Comparison of ENCODE assay signal across 13 mouse cellular contexts in the genomic region with DNA sequence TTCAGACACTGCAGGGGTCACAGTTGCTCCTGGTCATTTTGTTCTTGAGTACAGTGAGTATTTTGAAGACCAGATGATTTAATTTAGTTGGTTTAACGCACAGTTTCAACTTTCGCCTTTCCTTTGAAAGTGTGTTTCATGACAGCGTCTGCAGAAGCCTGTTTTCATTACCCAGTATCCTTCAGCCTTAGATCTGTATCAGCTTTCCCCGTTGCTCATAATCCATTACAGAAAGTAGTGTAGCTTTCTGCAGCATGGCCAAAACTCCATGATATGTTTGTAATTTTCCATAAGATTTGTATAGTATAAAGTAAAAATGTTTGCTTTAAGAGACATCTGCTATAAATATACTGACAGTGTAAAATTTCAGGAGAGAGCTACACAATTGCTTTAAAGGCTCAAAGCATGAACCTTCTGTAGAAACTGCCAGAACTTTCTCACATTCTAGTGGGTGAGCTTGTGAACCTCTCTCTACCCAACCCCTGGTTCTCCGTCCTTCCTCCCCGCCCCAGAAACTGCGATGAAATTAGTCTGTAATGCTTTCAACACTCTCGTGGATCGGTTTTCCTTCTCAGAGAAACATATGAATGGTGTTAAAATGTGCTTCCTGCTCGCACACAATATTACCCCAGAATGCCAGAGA.
DNase-seq lines count a peak whose midpoint lies in the region; ATAC-seq and TF ChIP-seq lines count a peak whose summit lies in the region.
"Had no signal": no experiment of that assay in that cellular context is flagged by ENCODE, and none has a peak within 500 bp of the region (broad histone marks: within the 10 kb centered on the region; RNA-seq: fewer than 3 reads in every experiment).

No protein-coding gene starts in this region.

- H3K9ac ChIP-seq in lung, embryonic 14.5 days: no peak overlapping the region
- no peak overlapping the region for H3K9ac ChIP-seq in embryonic facial prominence, embryonic 15.5 days
- no peak overlapping the region for H3K9ac ChIP-seq in stomach, embryonic 15.5 days
- no peak overlapping the region for H3K9ac ChIP-seq in hindbrain, embryonic 11.5 days (ENCODE audit: low read depth, low read length)
- H3K9ac ChIP-seq: midbrain, embryonic 13.5 days had no signal

- DNase-seq in gastrocnemius, adult 2 months: no peak
- DNase-seq in gastrocnemius, adult 8-10 months (ENCODE audit: low spot score in 2 of 2): no peak
- peak; percentile 61 for DNase-seq in lung, embryonic 14.5 days
- DNase-seq in lung, postnatal 36 days: no peak
- no peak for DNase-seq in hindbrain, embryonic 11.5 days (ENCODE audit: low spot score)
- DNase-seq in kidney, postnatal 4 days: no peak
- DNase-seq: cerebellum, adult 11 months; heart, postnatal 14 days; lung, adult 18-20 months had no signal

- peak; percentile 58; the same call in 1 of the 2 replicates for ATAC-seq in lung, embryonic 14.5 days (ENCODE audit: insufficient read depth)
- ATAC-seq in embryonic facial prominence, embryonic 15.5 days (ENCODE audit: insufficient number of reproducible peaks, low FRiP score, low TSS enrichment, low read depth): no peak
- ATAC-seq in stomach, embryonic 15.5 days (ENCODE audit: insufficient read depth, low FRiP score, low read depth): peak; percentile 66; the same call in 1 of the 2 replicates
- ATAC-seq in hindbrain, embryonic 11.5 days (ENCODE audit: low FRiP score): no peak
- ATAC-seq: inflammation-experienced regulatory T-cells, adult 6 months; midbrain, embryonic 13.5 days had no signal

- H3K27me3 ChIP-seq in lung, embryonic 14.5 days (ENCODE audit: insufficient read depth, low read length): no peaks in the 10 kb centered on the region
- H3K27me3 ChIP-seq in embryonic facial prominence, embryonic 15.5 days: no peaks in the 10 kb centered on the region
- H3K27me3 ChIP-seq in stomach, embryonic 15.5 days (replicated peaks): no peaks in the 10 kb centered on the region
- no peaks in the 10 kb centered on the region for H3K27me3 ChIP-seq in hindbrain, embryonic 11.5 days (ENCODE audit: control insufficient read depth, insufficient read depth, low read length)
- H3K27me3 ChIP-seq: midbrain, embryonic 13.5 days had no signal

- 43% methylated on average over 10 of the region's 10 CpGs for WGBS in lung, embryonic 14.5 days
- 28% methylated on average over 10 of the region's 10 CpGs for WGBS in embryonic facial prominence, embryonic 15.5 days
- WGBS in stomach, embryonic 15.5 days: 39% methylated on average over 10 of the region's 10 CpGs
- WGBS in hindbrain, embryonic 11.5 days: 71% methylated on average over 10 of the region's 10 CpGs

- no peak for TF ChIP-seq CTCF in gastrocnemius, adult 2 months (IDR thresholded peaks at IDR 0.05)
- no peak for TF ChIP-seq CTCF in lung, embryonic 14.5 days (IDR thresholded peaks at IDR 0.05; ENCODE audit: low read depth)

- peak overlapping the region; percentile 60 for H3K4me3 ChIP-seq in gastrocnemius, adult 2 months
- H3K4me3 ChIP-seq in lung, embryonic 14.5 days (ENCODE audit: low read depth, low read length): no peak overlapping the region
- H3K4me3 ChIP-seq in embryonic facial prominence, embryonic 15.5 days (replicated peaks): peak overlapping the region; percentile 16; the same call in 1 of the 2 replicates
- H3K4me3 ChIP-seq in stomach, embryonic 15.5 days (replicated peaks): no peak overlapping the region
- H3K4me3 ChIP-seq in hindbrain, embryonic 11.5 days (ENCODE audit: low read depth, low read length): no peak overlapping the region
- H3K4me3 ChIP-seq: midbrain, embryonic 13.5 days had no signal

- 0 out of 2 replicates have a peak overlapping the region, but pooled peaks have one; percentile 25 for H3K4me2 ChIP-seq in lung, embryonic 14.5 days
- peak overlapping the region; percentile 41 for H3K4me2 ChIP-seq in embryonic facial prominence, embryonic 15.5 days (replicated peaks)
- H3K4me2 ChIP-seq in stomach, embryonic 15.5 days: no peak overlapping the region
- H3K4me2 ChIP-seq in hindbrain, embryonic 11.5 days (replicated peaks; ENCODE audit: low read depth, low read length): no peak overlapping the region
- H3K4me2 ChIP-seq: midbrain, embryonic 13.5 days had no signal

- no peaks in the 10 kb centered on the region for H3K4me1 ChIP-seq in lung, embryonic 14.5 days (ENCODE audit: insufficient read depth)
- H3K4me1 ChIP-seq in embryonic facial prominence, embryonic 15.5 days: peaks cover 5% of the 10 kb centered on the region; the same call in 1 of the 2 replicates
- H3K4me1 ChIP-seq in stomach, embryonic 15.5 days: no peaks in the 10 kb centered on the region
- no peaks in the 10 kb centered on the region for H3K4me1 ChIP-seq in hindbrain, embryonic 11.5 days (replicated peaks; ENCODE audit: control insufficient read depth, insufficient read depth, low read length)
- H3K4me1 ChIP-seq: midbrain, embryonic 13.5 days had no signal

- no peaks in the 10 kb centered on the region for H3K9me3 ChIP-seq in lung, embryonic 14.5 days (ENCODE audit: low read depth, low read length)
- H3K9me3 ChIP-seq in embryonic facial prominence, embryonic 15.5 days (replicated peaks): no peaks in the 10 kb centered on the region
- H3K9me3 ChIP-seq in stomach, embryonic 15.5 days: no peaks in the 10 kb centered on the region
- H3K9me3 ChIP-seq in hindbrain, embryonic 11.5 days (ENCODE audit: control insufficient read depth, low read length): no peaks in the 10 kb centered on the region
- H3K9me3 ChIP-seq: midbrain, embryonic 13.5 days had no signal

- intact Hi-C loops in gastrocnemius, adult 2 months (cut with DNase I): no loop called here

- no peaks in the 10 kb centered on the region for H3K36me3 ChIP-seq in lung, embryonic 14.5 days (ENCODE audit: insufficient read depth)
- no peaks in the 10 kb centered on the region for H3K36me3 ChIP-seq in embryonic facial prominence, embryonic 15.5 days
- no peaks in the 10 kb centered on the region for H3K36me3 ChIP-seq in stomach, embryonic 15.5 days
- no peaks in the 10 kb centered on the region for H3K36me3 ChIP-seq in hindbrain, embryonic 11.5 days (ENCODE audit: control insufficient read depth, insufficient read depth, low read length)
- H3K36me3 ChIP-seq: midbrain, embryonic 13.5 days had no signal

- H3K27ac ChIP-seq in gastrocnemius, adult 2 months: no peak overlapping the region
- 0 out of 2 replicates have a peak overlapping the region, but pooled peaks have one; percentile 9 for H3K27ac ChIP-seq in lung, embryonic 14.5 days (ENCODE audit: low read depth)
- peak overlapping the region; percentile 58 for H3K27ac ChIP-seq in embryonic facial prominence, embryonic 15.5 days (replicated peaks)
- H3K27ac ChIP-seq in stomach, embryonic 15.5 days: peak overlapping the region; percentile 77
- H3K27ac ChIP-seq in hindbrain, embryonic 11.5 days (ENCODE audit: low read depth, low read length): no peak overlapping the region
- H3K27ac ChIP-seq: midbrain, embryonic 13.5 days had no signal

Comparison
In these comparisons a context has a peak if more than half of its experiments do, and no peak if none do; other contexts are left out.
1. H3K27ac ChIP-seq: peak in lung, embryonic 14.5 days (single experiment), embryonic facial prominence, embryonic 15.5 days (single experiment) and stomach, embryonic 15.5 days (single experiment); none in gastrocnemius, adult 2 months (single experiment) and hindbrain, embryonic 11.5 days (single experiment).
2. H3K4me3 ChIP-seq: peak in gastrocnemius, adult 2 months (single experiment) and embryonic facial prominence, embryonic 15.5 days (single experiment); none in lung, embryonic 14.5 days (single experiment), stomach, embryonic 15.5 days (single experiment) and hindbrain, embryonic 11.5 days (single experiment).
3. ATAC-seq: peak in lung, embryonic 14.5 days (single experiment) and stomach, embryonic 15.5 days (single experiment); none in embryonic facial prominence, embryonic 15.5 days (single experiment) and hindbrain, embryonic 11.5 days (single experiment).
4. H3K4me2 ChIP-seq: peak in lung, embryonic 14.5 days (single experiment) and embryonic facial prominence, embryonic 15.5 days (single experiment); none in stomach, embryonic 15.5 days (single experiment) and hindbrain, embryonic 11.5 days (single experiment).